Mouse (Mus musculus) liver, embryonic 13.5 days (tissue): ENCODE results near the gene Cfap45. TPM values are rescaled to one million over a fixed set of nuclear protein-coding genes. Genes with fewer than 3 reads are reported as not detected.

Source experiments
- polyA plus RNA-seq: library from polyadenylated mRNA; unstranded; fragments of >200 nt; fragmentation: Nextera tagmentation; extraction: Ambion mirVana; gene quantifications from 2 replicates; pipeline ENCODE4 v1.2.1, GENCODE M21; 2015

The Cfap45 gene
- polyA plus RNA-seq, 1 experiment from 2014 or later, result 0.17 TPM

Other genes with a start within 250 kb of the Cfap45 start
- gene Atp1a2, start 222.7 kb upstream of the Cfap45 start, polyA plus RNA-seq, result 0.25 and 0.32 TPM in 2 replicates
- 0.05 TPM in 1 of 2 replicates, not detected in the other for gene Kcnj9, start 191.5 kb upstream of the Cfap45 start, polyA plus RNA-seq
- 0.03 and 0.07 TPM in 2 replicates for gene Kcnj10, start 179.6 kb upstream of the Cfap45 start, polyA plus RNA-seq
- gene Pigm, start 144.3 kb upstream of the Cfap45 start, polyA plus RNA-seq, result 2.4 and 2.7 TPM in 2 replicates
- 1.5 and 1.9 TPM in 2 replicates for gene Slamf9, start 45.4 kb upstream of the Cfap45 start, polyA plus RNA-seq
- gene Igsf9, start 39.0 kb upstream of the Cfap45 start, polyA plus RNA-seq, result 1.6 and 2.5 TPM in 2 replicates
- gene Tagln2, start 20.8 kb upstream of the Cfap45 start, polyA plus RNA-seq, result 127 and 145 TPM in 2 replicates
- not detected in 2 replicates for gene Vsig8, start 35.1 kb downstream of the Cfap45 start, polyA plus RNA-seq
- 0.10 and 0.12 TPM in 2 replicates for gene Slamf8, start 69.8 kb downstream of the Cfap45 start, polyA plus RNA-seq
- gene Fcrl6, start 81.8 kb downstream of the Cfap45 start, polyA plus RNA-seq, result not detected in 2 replicates
- gene Dusp23, start 112.2 kb downstream of the Cfap45 start, polyA plus RNA-seq, result 4.6 TPM in 2 replicates
- gene Crp, start 177.3 kb downstream of the Cfap45 start, polyA plus RNA-seq, result 14.7 and 16.8 TPM in 2 replicates